Mouse (Mus musculus) T-helper 2 cell (primary cell): ENCODE data around the gene Nek7.

Experiments used
- in situ Hi-C: fragments of 300-600 bp; cut with MboI, MseI; formaldehyde crosslinking; loops from one replicate; pipeline ENCODE4 v1.15.1; 2025; ENCODE audit warnings: high pct_unique_total_duplicates

Gene Nek7

GRCm38 (mm10) chr1:138571565-138572361, 48.2 kb downstream of the Nek7 start:
- in situ Hi-C loops: no loop called here

GRCm38 (mm10) chr1:138571038-138571441, 48.9 kb downstream of the Nek7 start:
- in situ Hi-C loops: no loop called here

- in situ Hi-C loops: no loop called here
These were observed 51.3 kb downstream of the Nek7 start for GRCm38 (mm10) chr1:138568434-138569232.

DNA sequence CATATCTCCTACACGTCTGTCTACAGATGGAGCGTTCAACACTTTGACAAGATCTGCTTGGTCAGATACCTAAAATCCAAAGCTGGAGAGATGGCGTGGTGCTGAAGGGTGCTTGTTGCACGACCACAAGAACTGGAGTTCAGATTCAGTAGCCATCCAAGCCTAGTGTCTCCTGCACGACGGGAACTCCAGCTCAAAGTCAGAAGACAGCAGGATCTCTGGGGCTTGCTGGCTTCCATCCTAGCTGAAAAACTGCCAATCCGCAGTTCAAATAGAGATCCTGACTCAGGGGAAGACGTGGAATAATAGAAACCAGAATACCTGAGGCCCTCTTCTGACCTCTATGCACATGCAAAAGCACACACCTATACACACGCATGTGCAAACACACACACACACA, 52.0 kb downstream of the Nek7 start:
- in situ Hi-C loops: no loop called here

GRCm38 (mm10) chr1:138564677-138565076, 55.3 kb downstream of the Nek7 start:
- in situ Hi-C loops: no loop called here

DNA sequence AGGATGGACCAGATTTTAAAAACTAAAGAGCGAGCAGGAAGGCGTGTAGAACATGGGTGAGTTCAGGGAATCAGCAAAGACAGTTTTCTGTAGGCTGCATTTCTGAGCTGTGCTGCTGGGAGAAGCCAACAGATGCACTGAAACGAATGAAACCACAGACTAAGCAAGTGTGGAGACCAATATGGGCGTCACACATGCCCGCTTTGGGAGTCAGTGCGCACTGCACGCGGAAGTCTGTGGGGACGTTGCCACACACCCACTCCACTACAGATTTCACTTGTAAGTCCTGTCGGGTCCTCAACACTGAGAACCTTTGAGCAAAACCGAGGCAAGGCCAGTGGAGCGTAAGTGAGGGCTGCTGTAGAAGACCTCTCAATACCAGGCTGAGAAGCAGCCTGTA, 59.2 kb downstream of the Nek7 start:
- in situ Hi-C loops: no loop called here

- in situ Hi-C loops: no loop called here
These were observed 60.5 kb downstream of the Nek7 start for GRCm38 (mm10) chr1:138559213-138560101.

GRCm38 (mm10) chr1:138558342-138558741, 61.6 kb downstream of the Nek7 start:
- in situ Hi-C loops: no loop called here

DNA sequence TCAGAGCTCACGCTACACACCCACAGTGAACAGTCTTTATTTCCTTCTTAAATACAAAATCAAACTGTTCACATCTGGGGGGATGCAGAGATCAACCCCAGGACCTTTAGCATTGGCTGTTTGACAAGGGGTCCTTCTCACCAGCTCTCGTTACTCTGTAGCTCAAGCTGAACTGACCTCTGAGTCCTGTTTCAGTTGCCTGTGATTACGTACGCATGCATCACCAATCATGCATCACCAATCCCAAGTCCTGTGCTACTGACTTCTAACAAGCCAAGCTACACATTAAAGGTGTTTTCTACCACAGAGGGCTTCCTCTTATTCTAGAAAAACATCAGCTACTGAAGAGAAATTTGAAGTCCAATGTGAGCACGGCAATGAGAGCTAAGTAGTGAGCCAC, 65.0 kb downstream of the Nek7 start:
- in situ Hi-C loops: no loop called here

- in situ Hi-C loops: no loop called here
These were observed 69.8 kb downstream of the Nek7 start for GRCm38 (mm10) chr1:138550184-138550583.

GRCm38 (mm10) chr1:138542170-138542515, 77.8 kb downstream of the Nek7 start:
- in situ Hi-C loops: no loop called here

GRCm38 (mm10) chr1:138541495-138542169, 78.3 kb downstream of the Nek7 start:
- in situ Hi-C loops: no loop called here

DNA sequence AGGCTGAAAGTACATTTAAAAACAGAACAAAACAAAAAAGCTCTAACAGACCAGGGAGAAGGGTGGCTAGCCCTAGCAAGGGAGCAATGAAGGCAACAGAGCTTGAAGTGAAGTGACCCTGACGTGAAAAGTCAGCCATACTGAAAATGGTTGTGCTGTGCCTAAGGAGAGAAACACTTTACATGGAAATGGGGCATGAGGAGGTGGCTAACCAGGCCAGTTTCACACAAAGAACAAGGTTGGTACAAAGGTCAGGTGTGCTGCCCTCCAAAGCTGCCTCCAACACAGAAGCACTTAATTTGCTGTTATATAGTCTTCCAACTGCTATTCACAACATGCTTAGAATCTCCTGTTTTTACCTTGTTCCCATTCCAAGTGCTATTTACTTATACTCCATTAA, 80.2 kb downstream of the Nek7 start:
- in situ Hi-C loops: no loop called here

DNA sequence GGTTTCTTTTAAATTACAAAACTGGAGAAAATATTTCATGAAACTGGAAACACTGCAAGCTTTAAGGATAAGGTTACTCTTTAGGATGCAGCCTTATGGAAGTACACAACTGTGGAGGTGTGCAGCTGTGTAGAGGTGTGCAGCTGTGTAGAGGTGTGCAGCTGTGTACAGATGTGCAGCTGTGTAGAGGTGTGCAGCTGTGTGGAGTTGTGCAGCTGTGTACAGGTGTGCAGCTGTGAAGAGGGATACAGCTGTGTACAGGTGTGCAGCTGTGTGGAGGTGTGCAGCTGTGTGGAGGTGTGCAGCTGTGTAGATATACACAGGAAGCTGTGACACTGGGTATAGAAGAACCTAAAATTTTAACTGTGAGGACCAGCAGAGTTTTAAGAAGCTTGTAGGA, 81.7 kb downstream of the Nek7 start:
- in situ Hi-C loops: no loop called here

DNA sequence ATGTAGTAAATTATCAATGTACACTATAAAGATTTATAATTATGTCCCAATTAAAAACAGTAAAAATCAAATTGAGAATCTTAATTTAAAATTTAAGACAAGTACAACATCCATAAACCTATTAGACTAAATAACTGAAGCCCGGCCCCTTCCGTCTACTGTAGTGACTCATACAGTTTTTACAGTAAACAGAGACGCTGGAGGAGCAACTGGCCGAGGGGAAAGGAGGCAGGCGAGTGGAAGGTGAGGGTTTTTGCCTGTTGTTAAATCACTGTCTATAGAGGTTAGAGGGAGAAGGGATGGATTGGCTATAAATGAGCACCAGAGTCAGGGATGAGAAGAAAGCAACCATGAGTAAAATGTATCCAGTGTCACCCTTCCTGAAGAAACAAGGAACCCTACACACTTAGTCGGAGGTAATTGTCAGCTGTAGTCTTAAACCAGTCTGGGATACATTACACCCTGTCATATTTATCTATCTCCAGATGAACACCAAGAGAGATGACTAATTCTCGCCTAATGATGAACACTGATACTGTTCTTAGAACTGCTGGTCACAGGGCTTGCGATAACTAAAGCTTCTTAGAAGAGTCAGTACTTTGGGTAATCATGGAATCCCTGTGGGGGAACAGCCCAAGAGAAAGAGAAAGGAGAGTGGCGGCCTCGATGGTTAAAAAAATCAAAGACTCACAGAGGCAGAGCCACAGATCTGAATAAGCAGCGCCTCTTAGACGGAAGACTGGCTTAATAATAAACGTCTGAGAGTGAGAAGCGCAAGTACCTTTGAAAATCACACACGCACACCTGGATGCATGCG, 84.0 kb downstream of the Nek7 start:
- in situ Hi-C loops: no loop called here

- in situ Hi-C loops: no loop called here
These were observed 89.3 kb downstream of the Nek7 start for GRCm38 (mm10) chr1:138530604-138531003.

DNA sequence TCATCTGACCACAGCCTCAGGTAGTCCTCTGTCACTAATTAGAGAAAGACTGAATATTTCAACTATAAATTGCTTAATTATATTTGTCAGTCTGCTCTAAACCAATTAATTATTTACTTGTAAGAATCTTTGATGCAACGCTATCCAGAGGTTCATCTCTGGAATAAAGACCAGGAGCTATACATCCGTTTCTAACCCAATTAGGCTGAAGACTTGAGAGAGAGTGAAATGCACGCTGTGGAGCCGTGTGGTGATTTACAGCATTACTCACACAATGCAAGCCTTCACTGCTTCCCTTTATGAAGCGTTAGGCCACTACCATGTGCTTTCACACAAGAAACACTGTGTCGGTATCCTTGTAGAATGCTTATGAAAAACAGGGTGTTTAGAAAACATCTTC, 96.0 kb downstream of the Nek7 start:
- in situ Hi-C loops: no loop called here

DNA sequence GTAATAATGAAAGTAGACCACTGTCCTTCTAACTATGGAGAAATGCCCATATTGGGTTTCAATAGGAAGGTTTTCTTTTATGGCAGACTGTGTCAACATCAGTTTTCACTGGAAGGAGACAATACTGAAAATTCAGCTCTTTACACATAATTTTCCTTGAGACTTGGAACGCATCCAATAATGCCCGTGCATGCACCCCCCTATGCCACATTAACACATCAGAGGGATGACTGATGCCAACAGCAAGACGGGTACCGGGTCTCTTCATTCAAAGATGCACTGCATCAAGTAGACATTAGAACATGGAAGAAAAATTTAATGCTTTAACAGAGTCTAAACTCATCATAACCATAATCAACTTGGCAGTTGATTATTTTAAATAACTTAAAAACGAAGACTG, 101.7 kb downstream of the Nek7 start:
- in situ Hi-C loops: no loop called here

GRCm38 (mm10) chr1:138517360-138518099, 102.4 kb downstream of the Nek7 start:
- in situ Hi-C loops: no loop called here

- in situ Hi-C loops: no loop called here
These were observed 103.0 kb downstream of the Nek7 start for GRCm38 (mm10) chr1:138516946-138517345.
